Mouse (Mus musculus) left cerebral cortex, adult 2 months (tissue): ENCODE data around the gene Clec4g. TPM values are rescaled to one million over a fixed set of nuclear protein-coding genes. Genes with fewer than 3 reads are reported as not detected.

Experiments
- DNase-seq, 2 experiments: peaks; one replicate each; pipeline ENCODE4 v3.0.0; 2021 to 2022; ENCODE audit warnings: low spot score in 2 of 2, mixed read lengths in 1 of 2; ENCODE audit errors: extremely low spot score in 1 of 2
- H3K27ac ChIP-seq: fragments of 200-600 bp; 2 replicates; pipeline ENCODE4 v1.8.1; 2022
- H3K4me3 ChIP-seq: fragments of 200-600 bp; 2 replicates; pipeline ENCODE4 v1.8.1; 2022
- CTCF ChIP-seq: fragments of 200-600 bp; IDR thresholded peaks from 2 replicates; pipeline ENCODE4 v1.8.1; 2022; ENCODE audit warnings: antibody characterized with exemption, mild to moderate bottlenecking, moderate library complexity
- intact Hi-C: fragments of 180-260 bp; cut with DNase I; formaldehyde crosslinking; loops from one replicate; pipeline ENCODE4 v1.15.1; 2025
- total RNA-seq, 2 experiments: library from RNA; stranded (reverse); gene quantifications; 2 replicates each; pipeline ENCODE4 v1.2.3; 2021

Clec4g gene
- total RNA-seq, 2 experiments from 2014 or later: not detected

DNA sequence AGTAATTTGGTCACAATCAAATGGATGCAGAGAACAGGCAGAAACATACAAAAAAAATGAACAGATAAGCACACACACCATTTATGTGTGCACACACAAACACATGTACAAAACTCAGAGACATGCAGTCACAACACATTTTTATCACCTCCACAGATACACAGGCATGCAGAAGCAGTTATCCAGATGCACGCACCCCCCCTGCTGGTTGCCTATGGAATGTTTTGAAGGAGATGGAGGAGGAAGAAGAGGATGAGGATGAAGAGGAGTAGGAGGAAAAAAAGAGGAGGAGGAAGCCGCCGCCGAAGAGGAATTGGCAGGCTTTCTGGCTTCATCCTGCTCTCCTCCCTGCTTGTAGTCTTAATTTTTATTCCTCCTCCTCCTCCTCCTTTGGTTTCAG is 14.7 kb downstream of the Clec4g start:
- intact Hi-C loops: no loop called here
- H3K27ac ChIP-seq: no peak overlapping the region
- peak; percentile 30 for DNase-seq
- H3K4me3 ChIP-seq: no peak overlapping the region
- peak; percentile 48 for TF ChIP-seq CTCF

DNA sequence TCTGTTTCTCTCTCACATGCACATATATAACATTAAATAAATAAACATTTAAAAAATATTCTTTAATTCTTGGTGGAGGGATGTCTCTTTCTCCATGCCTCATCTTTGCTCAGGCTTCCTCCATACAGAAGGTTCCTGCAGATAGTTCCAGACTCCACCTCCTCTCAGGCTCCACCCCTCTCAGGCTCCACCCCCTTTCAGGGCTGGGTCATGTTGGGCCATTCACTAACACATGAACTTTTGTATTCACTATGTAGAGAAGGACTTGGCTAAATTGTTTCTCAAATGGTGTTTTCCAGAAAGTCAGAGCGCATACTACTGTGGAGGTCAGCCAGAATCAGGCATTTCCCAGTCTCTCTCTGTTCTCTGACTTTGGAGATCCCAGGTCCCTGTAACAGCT is 19.0 kb downstream of the Clec4g start:
- TF ChIP-seq CTCF: no peak
- no peak for DNase-seq
- Histone ChIP-seq H3K4me3 (no peak overlapping the region), H3K27ac (no peak overlapping the region)
- intact Hi-C loops: no loop called here

DNA sequence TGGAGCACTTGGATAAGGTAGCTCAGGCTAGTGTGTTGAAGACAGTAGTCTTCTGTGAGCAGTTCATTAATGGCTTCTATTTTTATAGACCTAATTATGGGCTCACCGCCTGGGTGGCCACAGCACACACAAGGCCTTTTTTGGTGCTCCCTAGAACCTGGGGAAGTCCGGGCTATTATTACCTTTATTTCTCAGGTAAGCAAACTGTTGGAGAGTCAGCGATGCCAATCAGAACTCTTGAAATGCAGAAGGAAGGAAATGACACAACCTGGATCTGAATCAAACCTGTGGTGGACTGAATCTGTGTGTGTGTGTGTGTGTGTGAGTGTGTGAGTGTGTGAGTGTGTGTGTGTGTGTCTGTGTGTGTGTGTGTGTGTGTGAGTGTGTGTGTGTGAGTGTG is 26.3 kb downstream of the Clec4g start, which contains the start of gene Fcer2a:
TSS of gene Fcer2a (minus strand) at position 55 of the 400 bp plus-strand sequence.
- H3K4me3 ChIP-seq: no peak within 1 kb of the TSS
- DNase-seq: no peak
- no peak for TF ChIP-seq CTCF
- intact Hi-C loops: no loop called here
- H3K27ac ChIP-seq: no peak within 1 kb of the TSS

DNA sequence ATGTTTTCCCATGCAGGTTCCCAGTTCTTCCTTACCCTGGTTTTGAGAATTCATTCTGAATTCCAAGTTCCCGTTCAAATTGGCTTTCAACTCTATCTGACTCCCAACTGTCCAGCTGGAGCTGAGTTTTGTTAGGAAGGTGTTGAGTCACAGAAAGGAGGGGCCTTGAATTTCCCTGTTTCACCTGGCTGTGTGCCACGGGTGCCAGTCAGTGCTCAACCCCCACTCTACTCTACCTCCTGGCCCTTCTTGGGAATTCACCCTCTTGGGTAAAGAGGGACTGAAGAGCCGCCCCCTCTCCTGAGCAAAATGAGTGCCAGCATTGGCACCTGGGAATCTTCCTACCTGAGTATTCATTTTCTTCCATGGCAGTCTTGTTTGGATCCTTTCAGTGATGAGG is 29.7 kb downstream of the Clec4g start:
- DNase-seq: no peak
- intact Hi-C loops: no loop called here
- no peak overlapping the region for H3K4me3 ChIP-seq
- H3K27ac ChIP-seq: no peak overlapping the region
- no peak for TF ChIP-seq CTCF

DNA sequence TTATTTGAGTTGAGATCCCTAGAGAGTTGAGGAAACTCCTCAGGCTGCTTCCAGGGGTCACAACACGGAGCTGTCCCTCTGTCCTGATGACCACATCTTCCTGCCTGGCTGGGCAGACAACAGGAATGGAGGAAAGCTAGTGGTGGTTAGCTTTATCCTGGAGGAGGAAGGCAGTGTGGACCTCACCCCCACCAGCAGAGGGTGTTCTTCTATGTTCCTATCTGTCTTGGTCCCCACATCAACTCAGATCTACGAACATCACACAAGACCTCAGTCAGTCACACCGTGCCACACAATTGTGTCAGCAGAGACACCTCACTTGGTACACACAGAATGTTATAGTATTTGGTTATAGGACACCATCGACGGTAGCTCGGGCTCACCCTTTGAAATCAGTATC is 32.9 kb downstream of the Clec4g start:
- Histone ChIP-seq H3K27ac (no peak overlapping the region), H3K4me3 (no peak overlapping the region)
- intact Hi-C loops: no loop called here
- no peak for DNase-seq
- TF ChIP-seq CTCF: no peak; the same call in 1 of the 2 replicates

DNA sequence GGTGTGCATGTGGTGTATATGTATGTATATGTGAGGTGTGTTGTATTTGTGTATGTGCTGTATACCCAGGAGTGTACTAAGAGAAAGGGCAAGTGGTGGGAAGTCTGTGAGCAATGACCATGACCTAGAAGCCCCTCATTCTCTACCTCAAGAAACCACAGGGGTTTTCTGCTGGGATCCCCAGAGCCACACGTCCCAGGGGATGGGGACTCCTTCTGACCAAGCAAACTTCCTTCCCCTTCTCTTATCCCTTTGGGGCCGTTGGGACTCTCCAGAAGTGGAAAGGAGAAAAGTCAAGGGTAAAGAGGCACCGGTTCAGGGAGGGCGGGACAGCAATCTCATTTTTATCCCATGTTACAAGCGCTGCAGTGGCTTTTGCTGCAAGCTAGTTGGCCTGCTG is 35.0 kb downstream of the Clec4g start:
- DNase-seq: no peak
- H3K4me3 ChIP-seq: no peak overlapping the region
- TF ChIP-seq CTCF: no peak
- no peak overlapping the region for H3K27ac ChIP-seq
- intact Hi-C loops: no loop called here

DNA sequence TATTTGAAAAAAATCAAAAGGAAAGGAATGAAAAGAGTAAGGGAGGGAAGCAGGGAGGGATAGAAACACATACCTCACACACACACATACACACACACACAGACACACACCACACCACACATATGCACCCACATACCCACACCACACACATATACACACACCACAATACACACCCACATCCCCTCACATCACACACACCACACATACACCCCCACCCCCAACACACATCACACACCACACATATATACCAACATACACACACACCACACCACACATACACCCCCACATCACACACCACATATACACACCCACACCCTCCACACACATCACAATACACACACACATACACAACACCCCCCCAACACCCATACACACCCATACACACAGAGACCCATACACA is 35.9 kb downstream of the Clec4g start:
- H3K27ac ChIP-seq: no peak overlapping the region
- no peak for DNase-seq
- TF ChIP-seq CTCF: no peak
- H3K4me3 ChIP-seq: no peak overlapping the region
- intact Hi-C loops: no loop called here

DNA sequence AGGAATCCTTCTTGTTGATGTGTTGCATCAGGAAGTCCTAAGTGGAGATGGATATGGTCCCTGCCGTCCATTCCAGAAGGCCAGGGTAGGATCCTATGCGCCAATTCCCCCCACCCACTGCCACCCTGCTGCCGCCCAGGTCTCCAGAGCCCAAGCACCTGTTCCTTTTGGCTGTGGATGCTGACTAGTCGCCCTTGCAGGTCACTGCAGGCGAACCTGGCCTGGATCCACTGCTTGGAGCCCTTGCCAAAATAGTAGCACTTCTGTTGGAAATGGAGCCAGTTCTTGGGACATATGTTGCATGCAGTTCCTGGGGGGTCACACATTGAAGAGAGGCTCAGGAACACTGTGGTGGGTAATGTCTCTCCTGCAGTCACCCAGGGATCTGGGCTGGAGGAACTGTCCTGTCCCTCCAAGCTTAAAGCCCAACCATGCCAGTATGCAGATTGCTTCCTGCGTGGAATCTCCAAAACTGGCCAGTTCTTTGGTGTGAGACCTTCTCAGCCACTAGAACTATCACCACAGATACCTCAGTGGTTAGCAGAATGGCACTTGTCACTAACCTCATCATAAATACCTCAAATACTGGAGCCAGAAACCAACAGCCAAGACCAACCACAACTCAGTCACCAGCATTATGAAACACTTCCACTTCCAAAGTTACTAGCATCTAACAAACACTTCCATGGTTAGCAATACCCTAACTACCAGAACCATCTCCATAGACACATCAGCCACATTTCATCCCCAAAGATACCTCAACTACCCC is 36.9 kb downstream of the Clec4g start:
- H3K4me3 ChIP-seq: no peak overlapping the region
- no peak overlapping the region for H3K27ac ChIP-seq
- DNase-seq: no peak
- intact Hi-C loops: no loop called here
- no peak for TF ChIP-seq CTCF

DNA sequence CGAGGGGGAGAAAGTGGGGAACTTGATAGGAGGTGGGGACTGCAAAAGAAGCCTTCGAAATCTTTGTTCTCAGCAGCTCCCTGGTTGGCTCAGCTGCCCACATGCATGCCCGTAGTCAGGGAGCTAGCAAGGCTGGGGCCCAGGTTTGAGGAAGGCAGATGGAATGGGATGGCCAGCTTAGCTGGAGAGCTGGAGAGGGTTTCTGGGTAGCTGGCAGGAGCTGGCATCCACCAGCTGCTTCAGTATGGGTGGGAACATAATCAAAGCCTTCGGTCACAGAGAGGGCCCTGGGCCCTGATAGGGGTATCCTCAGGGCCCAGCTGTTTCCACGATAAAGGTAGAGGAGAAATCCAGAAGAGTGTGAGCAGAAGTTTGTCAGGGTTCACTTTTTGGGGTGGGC is 38.0 kb downstream of the Clec4g start:
- no peak for DNase-seq
- no peak for TF ChIP-seq CTCF
- intact Hi-C loops: no loop called here
- no peak overlapping the region for H3K4me3 ChIP-seq
- no peak overlapping the region for H3K27ac ChIP-seq

DNA sequence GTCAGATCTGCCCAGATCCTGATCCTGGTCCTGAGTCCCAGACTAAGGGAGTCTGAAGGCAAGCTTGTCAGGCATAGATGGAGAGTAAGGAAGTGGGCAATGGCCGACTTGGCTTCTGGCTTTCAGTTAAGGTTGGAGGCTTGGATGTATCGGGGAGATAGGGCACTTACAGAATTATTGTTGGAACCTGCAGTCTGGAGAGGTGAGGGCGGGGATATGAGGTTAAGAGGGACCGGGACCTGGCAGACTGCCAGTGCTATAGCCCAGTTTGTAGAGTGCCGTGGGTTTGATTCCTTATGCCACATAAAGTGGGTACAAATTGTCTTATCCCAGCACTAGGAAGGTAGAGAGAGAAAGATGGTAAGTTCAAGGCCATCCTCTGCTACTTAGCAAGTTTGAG is 40.8 kb downstream of the Clec4g start:
- no peak for DNase-seq
- H3K4me3 ChIP-seq: no peak overlapping the region
- no peak overlapping the region for H3K27ac ChIP-seq
- intact Hi-C loops: loop anchor here (10.0 kb wide), 1 partner anchor 325 kb away; the partner anchor contains the start of gene A430078G23Rik
- TF ChIP-seq CTCF: no peak

DNA sequence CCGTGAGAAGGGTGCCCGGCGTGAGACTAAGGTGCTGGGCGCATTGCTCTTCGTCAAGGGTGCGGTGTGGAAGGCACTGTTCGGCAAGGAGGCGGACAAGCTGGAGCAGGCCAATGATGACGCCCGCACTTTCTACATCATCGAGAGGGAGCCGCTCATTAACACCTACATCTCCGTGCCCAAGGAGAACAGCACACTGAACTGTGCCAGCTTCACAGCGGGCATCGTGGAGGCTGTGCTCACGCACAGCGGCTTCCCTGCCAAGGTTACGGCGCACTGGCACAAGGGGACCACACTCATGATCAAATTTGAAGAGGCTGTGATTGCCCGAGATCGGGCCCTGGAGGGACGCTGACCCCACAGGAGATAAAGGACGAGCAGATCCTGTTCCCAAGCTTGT is 41.2 kb downstream of the Clec4g start:
- DNase-seq: no peak
- intact Hi-C loops: loop anchor here (10.0 kb wide), 1 partner anchor 324 kb away; the partner anchor contains the start of gene A430078G23Rik
- Histone ChIP-seq H3K27ac (no peak overlapping the region), H3K4me3 (no peak overlapping the region)
- no peak for TF ChIP-seq CTCF

DNA sequence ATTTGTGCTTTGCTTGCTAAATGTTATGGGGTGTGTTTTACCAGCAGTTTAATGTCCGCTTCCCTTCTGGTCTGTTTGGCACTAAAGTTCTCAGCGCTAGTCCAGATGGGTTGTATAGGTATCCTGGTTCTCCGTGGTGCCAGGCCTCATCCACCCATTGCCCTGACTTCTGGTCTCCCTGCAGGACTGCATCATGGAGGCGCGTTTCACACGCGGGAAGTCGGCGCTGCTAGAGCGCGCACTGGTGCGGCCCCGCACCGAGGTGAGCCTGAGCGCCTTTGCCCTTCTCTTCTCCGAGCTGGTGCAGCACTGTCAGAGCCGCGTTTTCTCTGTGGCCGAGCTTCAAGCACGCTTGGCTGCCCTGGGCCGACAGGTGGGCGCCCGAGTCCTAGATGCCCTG is 41.6 kb downstream of the Clec4g start:
- H3K4me3 ChIP-seq: no peak overlapping the region
- no peak for DNase-seq
- no peak for TF ChIP-seq CTCF
- no peak overlapping the region for H3K27ac ChIP-seq
- intact Hi-C loops: loop anchor here (10.0 kb wide), 1 partner anchor 324 kb away; the partner anchor contains the start of gene A430078G23Rik
